Mouse (Mus musculus) CH12.LX (cell line): ENCODE results near the gene Cyp2d10. TPM values are rescaled to one million over a fixed set of nuclear protein-coding genes. Genes with fewer than 3 reads are reported as not detected.

Experiments used
- DNase-seq: peaks from one replicate; pipeline ENCODE4 v3.0.0-alpha.2; 2013; ENCODE audit errors: extremely low read depth
- H3K27ac ChIP-seq: 2 replicates; pipeline ENCODE4 v1.5.1; 2012; ENCODE audit warnings: low read depth, mild to moderate bottlenecking, control low read depth, moderate library complexity; ENCODE audit not compliant: insufficient read depth
- H3K27me3 ChIP-seq: replicated peaks from 2 replicates; pipeline ENCODE3; 2012; ENCODE audit warnings: inconsistent platforms
- H3K36me3 ChIP-seq, 2 experiments: replicated peaks in 1 of 2; 2 replicates each; pipeline versions ENCODE3 to v1.6.1; 2012; ENCODE audit warnings: inconsistent platforms in 1 of 2, low read length in 1 of 2, mild to moderate bottlenecking in 1 of 2, mixed read lengths in 1 of 2, moderate library complexity in 1 of 2; ENCODE audit not compliant: control insufficient read depth in 1 of 2, insufficient read depth in 1 of 2
- H3K4me1 ChIP-seq, 2 experiments: 2 replicates each; pipeline ENCODE4 v1.6.1; 2012; ENCODE audit warnings: inconsistent platforms in 1 of 2, moderate library complexity in 1 of 2; ENCODE audit not compliant: insufficient read depth in 2 of 2, control insufficient read depth in 1 of 2
- H3K4me2 ChIP-seq: 2 replicates; pipeline ENCODE4 v1.6.1; 2012; ENCODE audit warnings: low read depth, mild to moderate bottlenecking, control low read depth; ENCODE audit not compliant: poor library complexity, insufficient read depth, severe bottlenecking
- H3K4me3 ChIP-seq, 3 experiments: fragments of 150-350 bp in 1 of 3; sonication (generic) in 1 of 3; replicated peaks in 1 of 3; 2 replicates each; pipeline versions ENCODE3 to v1.5.1; 2011 to 2012; ENCODE audit warnings: low read depth in 2 of 3, low read length in 2 of 3, mild to moderate bottlenecking in 2 of 3, moderate library complexity in 2 of 3, control low read depth in 1 of 3, improper control_type of control experiment in 1 of 3, inconsistent platforms in 1 of 3, mixed read lengths in 1 of 3; ENCODE audit not compliant: poor library complexity in 1 of 3
- H3K79me2 ChIP-seq: replicated peaks from 2 replicates; pipeline ENCODE4 v1.6.1; 2012; ENCODE audit warnings: mild to moderate bottlenecking, moderate library complexity; ENCODE audit not compliant: control insufficient read depth, poor library complexity, insufficient read depth, severe bottlenecking; ENCODE audit errors: extremely low read depth
- H3K9ac ChIP-seq: 2 replicates; pipeline ENCODE4 v1.6.1; 2012; ENCODE audit warnings: low read depth, mild to moderate bottlenecking, control low read depth, moderate library complexity; ENCODE audit not compliant: insufficient read depth
- H3K9me3 ChIP-seq: replicated peaks from 2 replicates; pipeline ENCODE3; 2012; ENCODE audit warnings: low read length, inconsistent platforms, mixed read lengths
- BHLHE40 ChIP-seq: IDR thresholded peaks from 2 replicates; pipeline ENCODE4 v1.6.1; 2011; ENCODE audit warnings: mild to moderate bottlenecking, low read depth, low read length, improper control_type of control experiment
- CHD1 ChIP-seq: IDR thresholded peaks from 2 replicates; pipeline ENCODE4 v1.6.1; 2012; ENCODE audit warnings: low read depth, low read length, improper control_type of control experiment, inconsistent platforms
- CTCF ChIP-seq, 2 experiments: IDR thresholded peaks in 1 of 2; conservative IDR thresholded peaks in 1 of 2; 2 replicates each; pipeline ENCODE4 v1.5.1; 2011 to 2012; ENCODE audit warnings: low read depth in 2 of 2, low read length in 2 of 2, improper control_type of control experiment in 1 of 2, inconsistent platforms in 1 of 2, mild to moderate bottlenecking in 1 of 2, moderate library complexity in 1 of 2
- E2F4 ChIP-seq: IDR thresholded peaks from 2 replicates; pipeline ENCODE4 v1.6.1; 2011; ENCODE audit warnings: low read depth, low read length, improper control_type of control experiment; ENCODE audit not compliant: insufficient replicate concordance
- ELF1 ChIP-seq: IDR thresholded peaks from 2 replicates; pipeline ENCODE4 v1.6.1; 2014; ENCODE audit warnings: low read depth, mild to moderate bottlenecking, inconsistent platforms, low read length, improper control_type of control experiment
- EP300 ChIP-seq: IDR thresholded peaks from 2 replicates; pipeline ENCODE4 v1.6.1; 2011; ENCODE audit warnings: low read length, improper control_type of control experiment
- ETS1 ChIP-seq: conservative IDR thresholded peaks from 2 replicates; pipeline ENCODE4 v1.6.1; 2012; ENCODE audit warnings: low read depth, mild to moderate bottlenecking, inconsistent platforms, low read length, improper control_type of control experiment, moderate library complexity
- GABPA ChIP-seq: IDR thresholded peaks from 2 replicates; pipeline ENCODE4 v1.6.1; 2012; ENCODE audit warnings: low read depth, low read length, improper control_type of control experiment, inconsistent platforms; ENCODE audit not compliant: insufficient replicate concordance
- JUND ChIP-seq: conservative IDR thresholded peaks from 2 replicates; pipeline ENCODE4 v1.6.1; 2011; ENCODE audit warnings: low read depth, low read length, improper control_type of control experiment
- MAZ ChIP-seq: IDR thresholded peaks from 2 replicates; pipeline ENCODE4 v1.6.1; 2012; ENCODE audit warnings: low read depth, mild to moderate bottlenecking, inconsistent platforms, low read length, improper control_type of control experiment, moderate library complexity
- MXI1 ChIP-seq: IDR thresholded peaks from 2 replicates; pipeline ENCODE4 v1.6.1; 2011; ENCODE audit warnings: mild to moderate bottlenecking, low read depth, low read length, improper control_type of control experiment
- MYC ChIP-seq: IDR thresholded peaks from 2 replicates; pipeline ENCODE4 v1.6.1; 2011; ENCODE audit warnings: low read depth, mild to moderate bottlenecking, improper control_type of control experiment, low read length
- NRF1 ChIP-seq: IDR thresholded peaks from 2 replicates; pipeline ENCODE4 v1.6.1; 2014; ENCODE audit warnings: low read depth, mild to moderate bottlenecking, inconsistent platforms, low read length, improper control_type of control experiment, moderate library complexity
- PAX5 ChIP-seq: IDR thresholded peaks from 2 replicates; pipeline ENCODE4 v1.6.1; 2012; ENCODE audit warnings: low read length, inconsistent platforms, mixed read lengths
- POLR2A ChIP-seq: IDR thresholded peaks from 2 replicates; pipeline ENCODE4 v1.6.1; 2011; ENCODE audit warnings: low read depth, mild to moderate bottlenecking, improper control_type of control experiment, low read length
- RAD21 ChIP-seq: IDR thresholded peaks from 2 replicates; pipeline ENCODE4 v1.6.1; 2011; ENCODE audit warnings: low read depth, mild to moderate bottlenecking, low read length, improper control_type of control experiment, moderate library complexity
- RCOR1 ChIP-seq: conservative IDR thresholded peaks from 2 replicates; pipeline ENCODE4 v1.6.1; 2012; ENCODE audit warnings: low read depth, mild to moderate bottlenecking, inconsistent platforms, low read length, improper control_type of control experiment
- TCF12 ChIP-seq: IDR thresholded peaks from 2 replicates; pipeline ENCODE4 v1.6.1; 2014; ENCODE audit warnings: low read depth, mild to moderate bottlenecking, inconsistent platforms, low read length, improper control_type of control experiment
- UBTF ChIP-seq: IDR thresholded peaks from 2 replicates; pipeline ENCODE4 v1.6.1; 2012; ENCODE audit warnings: low read depth, mild to moderate bottlenecking, inconsistent platforms, low read length, improper control_type of control experiment, moderate library complexity
- USF2 ChIP-seq: conservative IDR thresholded peaks from 2 replicates; pipeline ENCODE4 v1.6.1; 2011; ENCODE audit warnings: low read depth, low read length, improper control_type of control experiment
- ZKSCAN1 ChIP-seq: IDR thresholded peaks from 2 replicates; pipeline ENCODE4 v1.6.1; 2012; ENCODE audit warnings: low read depth, inconsistent platforms, low read length, improper control_type of control experiment, borderline replicate concordance
- ZMIZ1 ChIP-seq: IDR thresholded peaks from 2 replicates; pipeline ENCODE4 v1.6.1; 2012; ENCODE audit warnings: low read depth, mild to moderate bottlenecking, inconsistent platforms, low read length, improper control_type of control experiment
- dilution Hi-C: fragments of 300-500 bp; cut with MboI; formaldehyde crosslinking; loops from 2 replicates; pipeline ENCODE4 v1.14.3; 2020; ENCODE audit warnings: low sequenced_read_pairs; ENCODE audit not compliant: extremely low pct_unique_long_range_greater_than_20kb, extremely low pct_ligation_motif_present
- in situ Hi-C: fragments of 300-500 bp; cut with MboI; formaldehyde crosslinking; loops from 3 replicates; pipeline ENCODE4 v1.14.3; 2019; ENCODE audit warnings: low sequenced_read_pairs, low pct_ligation_motif_present, low pct_unique_long_range_greater_than_20kb, mixed read lengths
- polyA plus RNA-seq: library from polyadenylated mRNA; unstranded; fragments of >175 nt; gene quantifications from 2 replicates; pipeline ENCODE4 v1.2.1, GENCODE M21; 2012; ENCODE audit warnings: low read depth; ENCODE audit not compliant: insufficient read length
- total RNA-seq, 2 experiments: library from RNA; depleted of rRNA; stranded (reverse); fragments of 300-350 nt in 1 of 2; fragments of >200 nt in 1 of 2; gene quantifications; 2 replicates each; pipeline ENCODE4 v1.2.3; 2012 to 2014

Gene Cyp2d10
- total and polyA plus RNA-seq, 3 experiments, result not detected

DNA sequence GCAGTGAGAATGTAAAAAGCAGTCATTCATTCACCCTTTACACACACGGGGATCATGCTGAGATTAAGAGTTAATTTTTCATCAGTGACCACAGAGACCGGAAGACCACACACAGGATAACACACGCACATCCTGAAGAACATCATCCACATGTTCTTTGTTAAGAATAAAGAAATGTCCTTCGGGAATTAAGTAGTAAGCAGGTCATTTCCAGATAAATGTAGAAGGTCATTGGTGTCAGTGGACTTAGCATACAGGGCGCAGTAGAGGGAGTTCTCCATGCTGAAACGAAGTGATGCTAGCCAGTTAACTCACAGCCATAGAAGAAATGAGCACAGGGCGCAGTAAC, 26.3 kb downstream of the Cyp2d10 start:
- H3K4me2 ChIP-seq, result peak overlapping the region; percentile 82
- no peak overlapping the region for H3K27ac ChIP-seq
- TF ChIP-seq PAX5, result no peak
- TF ChIP-seq MAZ, result no peak
- TF ChIP-seq RAD21, result no peak
- no peak for TF ChIP-seq BHLHE40
- TF ChIP-seq MYC, result no peak
- TF ChIP-seq ZKSCAN1, result no peak
- TF ChIP-seq NRF1, result no peak
- TF ChIP-seq USF2, result no peak
- no peak for TF ChIP-seq TCF12
- peaks cover 6 to 13% of the 10 kb centered on the region in 2 experiments for H3K4me1 ChIP-seq
- no peak for DNase-seq
- no peaks in the 10 kb centered on the region for H3K9me3 ChIP-seq
- no peaks in the 10 kb centered on the region for H3K36me3 ChIP-seq
- H3K27me3 ChIP-seq, result peaks cover 93% of the 10 kb centered on the region
- dilution Hi-C loops, result no loop called here
- in situ Hi-C loops, result no loop called here
- no peak overlapping the region for H3K9ac ChIP-seq
- H3K79me2 ChIP-seq, result no peaks in the 10 kb centered on the region
- H3K4me3 ChIP-seq, result peak overlapping the region in 2 of 3 experiments; percentile 12 to 39

DNA sequence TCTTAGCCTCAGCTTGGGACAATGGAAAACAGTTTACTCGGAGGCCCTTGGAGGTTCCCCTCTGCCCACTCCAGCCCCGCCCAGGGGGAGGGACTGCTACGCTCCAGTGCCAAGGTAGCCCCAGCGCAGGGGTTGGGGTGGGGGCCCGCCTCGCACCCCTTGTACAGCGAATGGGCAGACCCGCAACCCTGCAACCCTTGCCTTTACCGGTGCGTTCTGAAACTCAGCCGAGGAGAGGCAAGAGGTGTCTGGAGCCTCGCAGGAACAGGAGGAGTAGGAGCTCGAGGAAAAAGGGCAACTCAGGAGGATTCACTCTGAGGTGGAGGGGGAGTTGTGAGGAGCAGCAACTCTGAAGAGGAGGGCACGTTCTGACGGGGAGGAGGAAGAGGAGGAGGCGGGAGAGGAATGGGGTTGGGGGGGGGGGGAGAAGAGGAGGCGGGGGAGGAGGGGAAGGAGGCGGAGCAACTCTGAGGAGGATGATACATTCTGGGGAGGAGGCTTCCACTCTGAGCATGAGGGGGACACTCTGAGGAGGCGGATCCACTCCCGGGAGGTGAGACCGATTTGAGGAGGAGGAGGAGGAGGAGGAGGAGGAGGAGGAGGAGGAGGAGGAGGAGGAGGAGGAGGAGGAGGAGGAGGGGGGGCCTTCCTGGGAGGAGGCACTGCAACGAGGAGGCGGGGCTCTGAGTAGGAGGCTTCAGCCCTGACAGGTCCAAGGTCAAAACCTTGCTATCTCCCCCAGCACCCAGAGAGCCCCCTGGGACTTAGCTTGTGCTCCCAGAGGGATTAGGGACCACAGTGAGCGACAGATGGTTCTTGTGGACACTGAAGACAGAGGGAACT, 26.9 kb downstream of the Cyp2d10 start, which contains the start of gene Cyp2d22:
TSS of gene Cyp2d22 (minus strand) at position 390 of the 843 bp plus-strand sequence.
- H3K36me3 ChIP-seq, result no peaks in the 10 kb centered on the region
- H3K27me3 ChIP-seq, result peaks cover 93% of the 10 kb centered on the region
- TF ChIP-seq MAZ, result 0 out of 2 replicates have a peak, but pooled peaks have one; percentile 9
- TF ChIP-seq RAD21, result no peak
- H3K4me3 ChIP-seq, result peak within 1 kb of the TSS in 2 of 3 experiments; percentile 39 to 48
- H3K79me2 ChIP-seq, result no peaks in the 10 kb centered on the region
- dilution Hi-C loops (no loop called here), in situ Hi-C loops (no loop called here)
- peak; percentile 29 for DNase-seq
- no peaks in the 10 kb centered on the region for H3K9me3 ChIP-seq
- peak within 1 kb of the TSS; percentile 82 for H3K4me2 ChIP-seq
- H3K4me1 ChIP-seq, result peaks cover 6 to 13% of the 10 kb centered on the region in 2 experiments
- H3K27ac ChIP-seq, result no peak within 1 kb of the TSS
- no peak within 1 kb of the TSS; the same call in 1 of the 2 replicates for H3K9ac ChIP-seq

DNA sequence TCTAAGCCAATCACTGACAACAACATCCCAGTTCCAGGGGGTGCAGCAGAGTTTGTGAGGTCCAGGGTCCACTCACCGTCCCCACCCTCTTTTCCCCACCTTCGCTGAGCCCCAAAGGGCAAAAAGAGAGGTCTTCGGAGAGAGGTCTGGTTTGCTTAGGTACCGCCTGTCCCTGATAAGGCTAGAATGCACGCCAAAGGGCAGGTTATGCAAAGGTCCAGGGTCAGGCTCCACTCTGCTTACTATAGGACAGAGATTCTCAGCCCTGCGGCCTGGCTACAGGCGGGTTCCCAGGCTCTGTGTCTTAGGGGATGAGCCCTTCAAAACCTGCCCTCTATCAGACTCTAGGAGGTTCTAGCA, 27.5 kb downstream of the Cyp2d10 start:
- H3K9me3 ChIP-seq, result no peaks in the 10 kb centered on the region
- H3K9ac ChIP-seq, result no peak overlapping the region
- peaks cover 88% of the 10 kb centered on the region for H3K27me3 ChIP-seq
- DNase-seq, result no peak
- H3K4me3 ChIP-seq, result no peak overlapping the region
- peaks cover 6 to 13% of the 10 kb centered on the region in 2 experiments for H3K4me1 ChIP-seq
- dilution Hi-C loops (no loop called here), in situ Hi-C loops (no loop called here)
- no peak overlapping the region for H3K27ac ChIP-seq
- peak overlapping the region; percentile 82; the same call in 1 of the 2 replicates for H3K4me2 ChIP-seq
- TF ChIP-seq PAX5 (no peak), ZKSCAN1 (no peak), MXI1 (no peak), TCF12 (no peak), RCOR1 (no peak), CHD1 (no peak), POLR2A (no peak), CTCF (conservative IDR thresholded peaks at IDR 0.05 in 1 of 2, IDR thresholded peaks at IDR 0.05 in 1 of 2; ENCODE audit: low read depth in 2 of 2, low read length in 2 of 2) (no peak), E2F4 (no peak), GABPA (no peak), UBTF (no peak), ZMIZ1 (no peak), ELF1 (no peak), JUND (no peak), USF2 (no peak), ETS1 (no peak), EP300 (no peak)
- no peaks in the 10 kb centered on the region for H3K79me2 ChIP-seq
- H3K36me3 ChIP-seq, result no peaks in the 10 kb centered on the region
